Mouse (Mus musculus) left cerebral cortex, postnatal 14 days (tissue): ENCODE results near the gene Tdrd6. TPM values are rescaled to one million over a fixed set of nuclear protein-coding genes. Genes with fewer than 3 reads are reported as not detected.

Experiments
- DNase-seq, 2 experiments: peaks; one replicate each; pipeline ENCODE4 v3.0.0; 2021 to 2022; ENCODE audit warnings: low spot score in 2 of 2, mixed read lengths in 1 of 2
- intact Hi-C: fragments of 180-260 bp; cut with DNase I; formaldehyde crosslinking; loops from one replicate; pipeline ENCODE4 v1.15.1; 2025
- total RNA-seq, 2 experiments: library from RNA; stranded (reverse); gene quantifications; 2 replicates each; pipeline ENCODE4 v1.2.3; 2021

The Tdrd6 gene
- total RNA-seq, 2 experiments from 2014 or later: 0.38 to 0.40 TPM

DNA sequence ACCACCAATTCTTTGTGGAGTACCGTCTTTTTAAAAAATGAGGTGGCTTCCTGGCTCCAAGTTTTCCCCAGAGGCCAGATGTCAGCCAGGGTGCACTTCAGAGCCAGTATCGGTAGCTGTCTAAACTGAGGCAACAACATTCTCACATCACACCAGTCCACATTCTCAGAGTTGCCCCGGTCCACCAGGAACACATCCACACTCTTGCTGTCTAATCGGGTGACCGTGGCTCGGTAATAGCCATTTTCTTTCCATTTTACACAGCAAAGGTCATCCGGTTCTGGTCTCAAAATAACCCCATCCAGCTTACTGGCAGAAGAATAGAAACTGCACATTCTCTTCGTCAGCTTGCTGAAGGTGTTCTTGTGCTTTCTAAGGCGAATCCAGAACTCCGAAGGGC, 1.9 kb downstream of the Tdrd6 start:
- DNase-seq: no peak
- intact Hi-C loops: no loop called here

GRCm38 (mm10) chr17:43622076-43622475, 8.0 kb downstream of the Tdrd6 start:
- DNase-seq: no peak
- intact Hi-C loops: no loop called here

GRCm38 (mm10) chr17:43619156-43619555, 10.9 kb downstream of the Tdrd6 start:
- DNase-seq: no peak
- intact Hi-C loops: no loop called here

GRCm38 (mm10) chr17:43612221-43612620, 17.9 kb downstream of the Tdrd6 start:
- no peak for DNase-seq
- intact Hi-C loops: loop anchor here (5.0 kb wide), 1 partner anchor 345 kb away; no protein-coding TSS in a partner anchor

DNA sequence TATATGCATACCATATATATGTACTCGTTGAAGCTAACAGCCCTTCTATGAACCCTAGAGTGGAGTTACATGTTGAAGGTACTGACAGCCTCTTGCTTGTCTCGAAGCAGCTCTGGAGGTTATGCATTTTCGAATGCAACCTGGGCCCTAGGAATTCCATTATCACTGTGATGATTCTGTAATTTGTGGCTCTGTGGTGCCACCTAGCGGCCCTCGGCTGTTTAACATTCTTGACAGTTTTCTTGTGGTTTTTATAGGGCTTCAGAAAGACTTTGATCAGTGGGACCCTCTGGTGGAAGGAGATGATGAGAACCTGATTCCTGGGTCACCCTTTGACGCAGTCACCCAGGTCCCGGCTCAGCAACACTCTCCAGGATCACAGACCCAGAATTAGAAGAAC, 18.5 kb downstream of the Tdrd6 start:
- peak; percentile 55 to 75 for DNase-seq
- intact Hi-C loops: loop anchor here (2.0 to 5.0 kb wide), 2 partner anchors 93 to 344 kb away; no protein-coding TSS in a partner anchor

GRCm38 (mm10) chr17:43606704-43607103, 23.4 kb downstream of the Tdrd6 start:
- peak; percentile 64 to 71 for DNase-seq
- intact Hi-C loops: no loop called here

GRCm38 (mm10) chr17:43598706-43599105, 31.4 kb downstream of the Tdrd6 start:
- intact Hi-C loops: no loop called here

GRCm38 (mm10) chr17:43597742-43598141, 32.4 kb downstream of the Tdrd6 start:
- intact Hi-C loops: no loop called here
- no peak for DNase-seq

More at GRCm38 (mm10) chr17:43598706-43599105, 31.4 kb downstream of the Tdrd6 start:
- peak; percentile 10 to 14 for DNase-seq

DNA sequence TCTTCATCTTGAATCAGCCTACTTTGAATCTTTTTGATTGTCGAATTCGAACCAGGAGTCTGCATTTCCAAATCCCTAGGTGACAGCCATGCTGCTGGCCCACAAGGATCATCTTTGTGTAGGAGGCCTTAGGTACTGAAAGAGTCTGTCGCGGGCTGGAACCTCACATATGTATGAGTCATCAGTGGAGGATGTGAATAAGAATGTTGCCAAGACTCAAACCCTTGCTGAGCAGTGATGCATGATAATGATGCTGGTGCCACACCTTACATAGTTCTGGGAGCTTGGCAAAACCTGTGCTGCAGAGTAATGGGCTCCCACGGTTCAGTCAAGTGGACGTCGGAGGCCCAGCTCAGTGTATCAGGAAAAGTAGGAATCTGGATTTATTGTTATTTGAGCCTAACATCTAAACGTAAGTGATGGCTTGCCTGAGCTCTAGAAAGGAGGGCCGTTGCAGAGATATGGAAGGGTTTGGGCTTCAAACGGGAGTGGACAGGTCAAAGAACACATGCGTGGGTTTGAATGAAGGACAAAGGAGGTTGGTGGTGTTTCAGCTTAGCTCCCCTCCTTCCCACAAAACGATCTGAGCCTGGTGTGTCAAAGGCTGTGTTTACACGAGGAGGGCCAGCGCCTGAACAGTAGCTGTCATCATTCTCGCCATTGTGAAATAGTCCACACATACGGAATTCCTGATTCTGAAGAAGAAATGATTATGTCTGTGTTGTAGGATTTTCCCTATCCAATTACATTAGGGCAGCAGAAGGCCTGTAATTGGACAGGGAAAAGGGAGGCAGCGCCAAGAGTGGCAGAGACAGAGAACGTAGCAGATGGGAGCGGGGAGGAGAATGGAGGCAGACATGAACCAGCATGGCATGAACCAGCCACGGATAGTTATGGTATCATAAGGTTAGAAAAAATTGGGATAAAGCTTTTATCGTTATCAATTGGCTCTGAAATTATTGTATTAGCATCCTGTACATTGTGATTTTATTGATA, 37.5 kb downstream of the Tdrd6 start:
- peak; percentile 11 to 31 for DNase-seq
- intact Hi-C loops: no loop called here

DNA sequence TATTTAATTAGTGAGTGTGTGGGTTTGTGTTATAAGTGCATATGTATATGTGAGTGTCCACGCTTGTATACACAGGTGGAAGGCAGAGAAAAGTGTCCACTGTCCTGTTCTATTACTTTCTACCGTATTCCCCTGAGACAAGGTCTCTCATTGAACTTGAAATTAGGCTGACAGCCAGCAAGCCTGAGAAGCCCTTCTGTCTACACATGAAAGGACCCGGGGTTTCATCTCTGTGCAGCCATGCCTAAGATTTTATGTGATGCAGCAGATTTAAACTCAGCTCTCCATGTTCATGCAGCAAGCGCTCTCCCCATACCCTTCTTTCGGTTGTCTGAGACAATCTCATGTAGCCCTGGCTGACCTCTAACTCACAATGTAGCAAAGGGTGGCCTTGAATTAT, 39.6 kb downstream of the Tdrd6 start:
- intact Hi-C loops: no loop called here
- DNase-seq: no peak

DNA sequence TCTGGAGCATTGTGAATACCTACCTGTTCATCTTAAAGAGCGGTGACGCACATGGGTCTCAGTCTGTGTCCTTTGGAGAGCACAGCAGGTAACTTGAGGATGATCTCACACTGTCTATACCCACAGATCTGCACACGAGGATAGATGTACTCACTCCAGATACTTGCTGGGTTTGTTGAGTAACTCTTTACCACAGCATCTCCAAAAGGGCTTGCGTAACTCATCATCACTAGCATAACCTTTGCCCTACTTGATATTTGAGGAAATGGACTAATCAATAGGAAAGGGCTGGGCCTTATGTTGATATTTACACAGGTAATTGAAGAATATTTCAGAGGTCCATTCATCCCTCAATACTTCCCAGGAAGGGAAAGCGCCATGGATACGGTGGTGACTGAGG, 40.3 kb downstream of the Tdrd6 start:
- DNase-seq: no peak
- intact Hi-C loops: no loop called here

DNA sequence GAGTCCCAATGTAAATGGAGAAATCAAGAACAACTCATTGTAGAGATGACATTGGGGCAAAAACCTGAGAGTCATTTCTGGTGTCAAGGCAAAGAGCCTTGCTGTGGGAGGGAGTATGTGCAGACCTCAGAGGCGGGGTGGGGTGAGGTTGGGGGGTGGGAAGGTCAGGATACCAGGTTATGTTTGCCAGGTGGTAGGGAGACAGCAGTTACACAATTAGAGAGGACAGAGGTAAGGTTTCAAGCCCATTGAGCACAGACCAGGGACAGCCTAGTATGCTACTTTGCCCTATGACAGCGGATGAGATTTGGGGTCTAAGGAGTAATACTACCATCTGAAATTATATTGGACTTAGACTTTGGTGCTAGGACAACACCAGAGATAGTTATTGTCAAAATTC, 42.8 kb downstream of the Tdrd6 start:
- intact Hi-C loops: no loop called here
- no peak for DNase-seq

- intact Hi-C loops: no loop called here
- no peak for DNase-seq
Measured at GRCm38 (mm10) chr17:43584771-43585170, 45.3 kb downstream of the Tdrd6 start.

GRCm38 (mm10) chr17:43581012-43581467, 49.1 kb downstream of the Tdrd6 start:
- intact Hi-C loops: no loop called here
- DNase-seq: peak; percentile 12

- intact Hi-C loops: no loop called here
- no peak for DNase-seq
Measured at GRCm38 (mm10) chr17:43580456-43580855, 49.6 kb downstream of the Tdrd6 start.

GRCm38 (mm10) chr17:43573624-43574073, 56.5 kb downstream of the Tdrd6 start:
- intact Hi-C loops: no loop called here
- no peak for DNase-seq

- no peak for DNase-seq
- intact Hi-C loops: no loop called here
Measured at GRCm38 (mm10) chr17:43569287-43569686, 60.8 kb downstream of the Tdrd6 start.

DNA sequence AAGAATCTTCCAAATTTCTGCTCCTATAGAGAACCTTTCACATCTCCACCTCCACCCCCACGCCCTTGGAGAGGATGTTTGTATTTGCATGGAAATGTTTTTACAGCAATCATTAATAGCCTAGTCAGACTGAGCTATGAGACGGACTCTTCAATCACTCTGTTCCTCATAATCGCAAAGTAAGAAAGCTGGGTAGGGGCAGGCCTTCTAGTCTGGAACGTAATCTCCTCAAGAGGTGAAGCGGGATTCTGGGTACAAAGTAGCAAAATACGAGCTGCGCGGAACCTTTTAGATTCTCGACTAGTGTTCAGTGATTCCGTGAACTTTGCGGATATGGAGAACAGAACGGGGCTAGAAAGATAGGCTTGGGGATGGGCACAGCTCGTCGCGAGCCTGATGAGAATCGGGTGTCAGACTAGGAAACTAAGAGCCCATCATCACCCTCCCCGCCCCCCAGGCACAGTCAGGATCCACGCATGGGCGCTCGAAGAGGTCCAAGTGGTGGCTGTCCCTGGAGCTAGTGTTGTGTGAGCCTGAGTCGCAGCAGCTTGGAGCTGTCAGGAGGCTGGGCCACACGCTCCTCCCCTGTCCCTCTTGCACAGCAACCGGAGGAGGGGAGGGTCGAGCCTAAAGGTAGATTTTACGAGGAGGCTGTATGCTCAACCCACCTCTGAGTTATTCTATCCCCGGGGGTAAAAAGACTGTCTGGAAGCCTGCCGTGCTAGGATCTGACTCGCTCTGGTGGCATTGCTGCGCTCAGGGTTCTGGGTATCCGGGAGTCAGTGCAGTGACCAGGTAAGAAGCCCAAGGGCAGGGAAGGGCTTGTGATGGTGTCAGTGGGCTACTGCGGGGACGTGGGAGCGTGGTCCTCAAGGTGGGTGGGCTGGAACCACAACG, 61.9 kb downstream of the Tdrd6 start, which contains the start of gene Pla2g7:
Gene Pla2g7 (plus strand): TSS at position 107 of the 897 bp plus-strand sequence.
- DNase-seq: peak; percentile 41 to 57
- intact Hi-C loops: no loop called here

- intact Hi-C loops: no loop called here
- DNase-seq: no peak
Measured at GRCm38 (mm10) chr17:43567593-43567991, 62.5 kb downstream of the Tdrd6 start.
